Mouse (Mus musculus): ENCODE data around the gene Gm15217. TPM values are rescaled to one million over a fixed set of nuclear protein-coding genes. Genes with fewer than 3 reads are reported as not detected.

The Gm15217 gene
- polyA plus RNA-seq, 1 experiment from 2014 or later: not detected

DNA sequence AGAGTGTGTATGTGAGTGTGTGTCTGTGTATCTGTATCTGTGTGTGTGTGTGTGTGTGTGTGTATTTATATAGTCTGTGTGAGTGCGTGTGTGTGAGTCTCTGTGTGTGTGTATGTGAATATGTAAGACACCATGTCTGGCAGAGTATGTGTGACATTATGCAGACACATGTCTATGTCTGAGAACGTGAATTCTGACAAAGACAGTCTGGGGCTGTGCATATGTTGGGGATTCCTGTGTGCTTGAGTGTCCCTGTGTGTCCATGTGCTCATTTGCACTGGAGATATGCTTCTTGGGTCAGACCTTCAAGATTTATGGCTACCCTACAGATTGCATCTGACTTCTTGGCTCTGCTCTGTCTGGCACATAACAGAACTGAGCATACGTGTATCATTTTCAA is 42.6 kb downstream of the Gm15217 start:
- no peak for ATAC-seq (ENCODE audit: insufficient number of reproducible peaks, insufficient read depth, low FRiP score, low read depth)

DNA sequence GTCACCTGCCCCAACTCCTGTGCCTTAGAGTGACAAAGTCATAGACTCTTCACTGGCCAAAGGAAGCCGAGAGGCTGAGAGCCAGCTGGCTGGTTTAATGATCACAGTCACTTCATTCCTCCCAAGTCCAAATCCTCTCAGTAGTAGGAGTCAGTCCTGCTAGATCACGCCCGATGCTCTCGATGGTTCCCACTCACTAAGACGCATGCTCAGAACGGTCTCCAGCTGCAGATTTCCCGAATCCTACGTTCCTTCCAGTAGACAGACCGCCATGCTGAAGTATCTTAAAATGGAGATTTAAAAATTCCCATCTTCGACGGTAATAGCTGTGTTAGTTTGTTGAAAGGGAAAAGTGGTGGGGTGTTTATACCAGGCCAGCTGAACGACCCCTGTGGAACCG is 48.0 kb downstream of the Gm15217 start:
- Histone ChIP-seq H3K4me1 (ENCODE audit: control insufficient read depth in 2 of 2, insufficient read depth in 2 of 2, low read length in 2 of 2) (no peaks in the 10 kb centered on the region), H3K27ac (replicated peaks in 1 of 2; ENCODE audit: control insufficient read depth in 1 of 2, insufficient read depth in 1 of 2, low read depth in 2 of 2, low read length in 2 of 2) (no peak overlapping the region), H3K27me3 (ENCODE audit: control insufficient read depth, insufficient read depth, low read length) (no peaks in the 10 kb centered on the region), H3K36me3 (ENCODE audit: control insufficient read depth, insufficient read depth, low read length) (no peaks in the 10 kb centered on the region), H3K9me3 (ENCODE audit: control insufficient read depth, low read length) (peaks cover 4% of the 10 kb centered on the region; the same call in 1 of the 2 replicates), H3K4me2 (ENCODE audit: low read length) (no peak overlapping the region), H3K9ac (ENCODE audit: low read length) (no peak overlapping the region), H3K4me3 (ENCODE audit: control insufficient read depth in 1 of 2, insufficient read depth in 1 of 2, low read depth in 1 of 2, low read length in 2 of 2) (no peak overlapping the region)
- no peak for ATAC-seq (ENCODE audit: insufficient number of reproducible peaks, insufficient read depth, low FRiP score, low read depth)
- WGBS: 92% methylated on average over 13 of the region's 13 CpGs

More for the DNA sequence above, 42.6 kb downstream of the Gm15217 start:
- H3K9me3 ChIP-seq (ENCODE audit: control insufficient read depth, low read length): peaks cover 4% of the 10 kb centered on the region; the same call in 1 of the 2 replicates
- no peak overlapping the region for H3K4me3 ChIP-seq (ENCODE audit: control insufficient read depth in 1 of 2, insufficient read depth in 1 of 2, low read depth in 1 of 2, low read length in 2 of 2)
- no peak overlapping the region for H3K4me2 ChIP-seq (ENCODE audit: low read length)
- H3K9ac ChIP-seq (ENCODE audit: low read length): no peak overlapping the region
- H3K27ac ChIP-seq (replicated peaks in 1 of 2; ENCODE audit: control insufficient read depth in 1 of 2, insufficient read depth in 1 of 2, low read depth in 2 of 2, low read length in 2 of 2): no peak overlapping the region
- H3K27me3 ChIP-seq (ENCODE audit: control insufficient read depth, insufficient read depth, low read length): no peaks in the 10 kb centered on the region
- peaks cover 0 to 4% of the 10 kb centered on the region in 2 experiments; a peak in 2 of 4 replicates for H3K4me1 ChIP-seq (ENCODE audit: control insufficient read depth in 2 of 2, insufficient read depth in 2 of 2, low read length in 2 of 2)
- 79% methylated on average over 3 of the region's 3 CpGs for WGBS
- H3K36me3 ChIP-seq (ENCODE audit: control insufficient read depth, insufficient read depth, low read length): no peaks in the 10 kb centered on the region

- Histone ChIP-seq H3K27me3 (ENCODE audit: control insufficient read depth, insufficient read depth, low read length) (no peaks in the 10 kb centered on the region), H3K27ac (replicated peaks in 1 of 2; ENCODE audit: control insufficient read depth in 1 of 2, insufficient read depth in 1 of 2, low read depth in 2 of 2, low read length in 2 of 2) (no peak overlapping the region), H3K4me3 (ENCODE audit: control insufficient read depth in 1 of 2, insufficient read depth in 1 of 2, low read depth in 1 of 2, low read length in 2 of 2) (no peak overlapping the region), H3K9me3 (ENCODE audit: control insufficient read depth, low read length) (peaks cover 4% of the 10 kb centered on the region; the same call in 1 of the 2 replicates), H3K36me3 (ENCODE audit: control insufficient read depth, insufficient read depth, low read length) (no peaks in the 10 kb centered on the region), H3K9ac (ENCODE audit: low read length) (no peak overlapping the region), H3K4me2 (ENCODE audit: low read length) (no peak overlapping the region), H3K4me1 (ENCODE audit: control insufficient read depth in 2 of 2, insufficient read depth in 2 of 2, low read length in 2 of 2) (no peaks in the 10 kb centered on the region)
- WGBS: 91% methylated on average over 5 of the region's 5 CpGs
- ATAC-seq (ENCODE audit: insufficient number of reproducible peaks, insufficient read depth, low FRiP score, low read depth): no peak
Observed at GRCm38 (mm10) chr14:46430231-46430630, 51.0 kb downstream of the Gm15217 start.

Other genes starting within 250 kb of the Gm15217 start
- 14.9 and 20.4 TPM in 2 replicates for gene Bmp4, start 11.3 kb downstream of the Gm15217 start, polyA plus RNA-seq (2014; fragmentation: Nextera tagmentation; extraction: Ambion mirVana)